In the genomic region with DNA sequence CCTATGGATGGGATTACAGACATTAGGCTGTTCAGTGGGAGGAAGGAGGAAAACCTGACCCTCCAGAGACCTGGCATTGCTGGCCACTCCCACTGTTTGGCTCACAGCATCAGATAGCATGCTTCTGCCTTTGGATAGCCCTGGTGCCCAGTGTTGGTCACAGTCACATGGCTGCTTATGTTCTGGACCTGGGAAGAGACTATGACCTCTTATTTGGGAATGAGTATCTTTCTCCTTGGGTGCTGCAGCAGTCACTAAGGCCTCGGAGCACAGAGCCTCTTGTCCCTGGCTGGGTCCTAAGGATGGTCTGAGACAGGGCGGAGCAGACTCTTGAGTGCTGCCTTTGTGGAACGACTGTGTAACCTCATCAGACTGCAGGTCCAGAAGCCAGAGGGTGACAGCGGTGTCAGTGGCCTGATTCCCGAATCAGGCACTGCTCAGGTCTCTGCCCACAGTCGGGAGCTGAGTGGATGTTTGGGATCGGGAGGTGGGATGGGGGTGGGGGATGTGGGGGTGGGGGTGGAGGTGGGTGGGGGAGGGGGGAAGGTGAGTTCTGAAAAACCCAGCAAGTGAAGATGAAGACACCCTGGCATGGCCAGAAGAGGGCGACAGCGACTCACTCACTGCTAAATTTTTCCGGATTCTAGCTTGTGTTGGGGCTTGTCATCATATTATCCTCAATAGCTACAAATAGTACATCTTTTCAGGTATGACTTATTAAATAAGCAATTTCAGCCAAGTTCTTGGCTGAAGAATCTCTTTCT, we compare ENCODE assay signal across 10 mouse cellular contexts. TPM values are rescaled to one million over a fixed set of nuclear protein-coding genes. Genes with fewer than 3 reads are reported as not detected.
DNase-seq lines count a peak whose midpoint lies in the region; ATAC-seq and TF ChIP-seq lines count a peak whose summit lies in the region.
"Had no signal": no experiment of that assay in that cellular context is flagged by ENCODE, and none has a peak within 500 bp of the region (broad histone marks: within the 10 kb centered on the region; RNA-seq: fewer than 3 reads in every experiment).

No protein-coding gene starts in this region.

- no peak overlapping the region for H3K4me3 ChIP-seq in intestine, postnatal 0 days (ENCODE audit: low read depth, low read length)
- no peak overlapping the region for H3K4me3 ChIP-seq in intestine, embryonic 16.5 days (ENCODE audit: low read length)
- no peak overlapping the region for H3K4me3 ChIP-seq in thymus, adult 2 months (ENCODE audit: control insufficient read depth, insufficient read depth, low read length)
- no peak overlapping the region for H3K4me3 ChIP-seq in bone marrow macrophage, adult 2 months (ENCODE audit: insufficient read depth, low read length)
- H3K4me3 ChIP-seq: erythroblast, embryonic 14.5 days; limb, embryonic 12.5 days had no signal

- no peak overlapping the region for H3K27ac ChIP-seq in intestine, postnatal 0 days (ENCODE audit: low read depth, low read length)
- no peak overlapping the region for H3K27ac ChIP-seq in intestine, embryonic 16.5 days (ENCODE audit: low read length)
- H3K27ac ChIP-seq in thymus, adult 2 months (ENCODE audit: control insufficient read depth, insufficient read depth, low read length): no peak overlapping the region
- no peak overlapping the region for H3K27ac ChIP-seq in bone marrow macrophage, adult 2 months (ENCODE audit: insufficient read depth, low read depth, low read length)
- H3K27ac ChIP-seq: limb, embryonic 12.5 days had no signal

- no peak for ATAC-seq in intestine, postnatal 0 days
- ATAC-seq in intestine, embryonic 16.5 days: no peak

- peaks cover 29% of the 10 kb centered on the region for H3K36me3 ChIP-seq in intestine, postnatal 0 days (ENCODE audit: control insufficient read depth, insufficient read depth)
- 0 out of 2 replicates have a peak, but pooled peaks cover 8% of the 10 kb centered on the region for H3K36me3 ChIP-seq in intestine, embryonic 16.5 days (ENCODE audit: control insufficient read depth, insufficient read depth, low read length)
- H3K36me3 ChIP-seq in thymus, adult 2 months (ENCODE audit: control insufficient read depth, insufficient read depth, low read length): no peaks in the 10 kb centered on the region

- no peaks in the 10 kb centered on the region for H3K9me3 ChIP-seq in intestine, postnatal 0 days (ENCODE audit: control insufficient read depth)
- H3K9me3 ChIP-seq in intestine, embryonic 16.5 days (ENCODE audit: control insufficient read depth, low read length): no peaks in the 10 kb centered on the region
- H3K9me3 ChIP-seq: limb, embryonic 12.5 days had no signal

- peak; percentile 60 for DNase-seq in thymus, adult 2 months
- no peak for DNase-seq in thymus, adult 18-20 months
- DNase-seq in naive thymus-derived CD4-positive, alpha-beta T cell, adult 2 months (ENCODE audit: low read depth): peak; percentile 78
- no peak for DNase-seq in gastrocnemius, adult 8-10 months (ENCODE audit: low spot score in 2 of 2)
- DNase-seq in c-Kit-positive CD71-positive TER-119-positive erythroid progenitor cells, embryonic 14.5 days (ENCODE audit: low spot score): no peak

- TF ChIP-seq CTCF in intestine, postnatal 0 days (IDR thresholded peaks at IDR 0.05; ENCODE audit: low read depth): peak; percentile 66
- 0 out of 2 replicates have a peak, but pooled peaks have one; percentile 32 for TF ChIP-seq CTCF in thymus, adult 2 months (IDR thresholded peaks at IDR 0.05; ENCODE audit: borderline replicate concordance, control insufficient read depth, extremely low read depth, insufficient read depth, low read length, poor library complexity)
- TF ChIP-seq CTCF in bone marrow macrophage, adult 2 months (IDR thresholded peaks at IDR 0.05; ENCODE audit: low read depth, low read length): peak; percentile 72

- no peak overlapping the region for H3K4me2 ChIP-seq in intestine, postnatal 0 days (replicated peaks; ENCODE audit: low read depth)
- no peak overlapping the region for H3K4me2 ChIP-seq in intestine, embryonic 16.5 days (ENCODE audit: low read depth, low read length)
- H3K4me2 ChIP-seq: limb, embryonic 12.5 days had no signal

- no peak overlapping the region for H3K9ac ChIP-seq in intestine, postnatal 0 days (ENCODE audit: low read depth, low read length)
- H3K9ac ChIP-seq in intestine, embryonic 16.5 days (ENCODE audit: low read depth, low read length): no peak overlapping the region
- H3K9ac ChIP-seq: limb, embryonic 12.5 days had no signal

- no peak for TF ChIP-seq POLR2A in thymus, adult 2 months (IDR thresholded peaks at IDR 0.05; ENCODE audit: control insufficient read depth, extremely low read depth, insufficient read depth, low read length, poor library complexity)
- no peak for TF ChIP-seq POLR2A in bone marrow macrophage, adult 2 months (IDR thresholded peaks at IDR 0.05; ENCODE audit: borderline replicate concordance, low read depth, low read length)

- no peaks in the 10 kb centered on the region for H3K27me3 ChIP-seq in intestine, postnatal 0 days (replicated peaks; ENCODE audit: control insufficient read depth, insufficient read depth, low read length)
- no peaks in the 10 kb centered on the region for H3K27me3 ChIP-seq in intestine, embryonic 16.5 days (replicated peaks; ENCODE audit: control insufficient read depth, insufficient read depth, low read length)
- no peaks in the 10 kb centered on the region for H3K27me3 ChIP-seq in thymus, adult 2 months (ENCODE audit: control insufficient read depth, insufficient read depth, low read length)
- H3K27me3 ChIP-seq: limb, embryonic 12.5 days had no signal

- no peaks in the 10 kb centered on the region for H3K4me1 ChIP-seq in intestine, postnatal 0 days (replicated peaks; ENCODE audit: control insufficient read depth, insufficient read depth, low read length)
- H3K4me1 ChIP-seq in intestine, embryonic 16.5 days (ENCODE audit: control insufficient read depth, insufficient read depth, low read length): peaks cover 8% of the 10 kb centered on the region
- H3K4me1 ChIP-seq in thymus, adult 2 months (replicated peaks; ENCODE audit: control insufficient read depth, insufficient read depth, low read length): peaks cover 14% of the 10 kb centered on the region
- peaks cover 34% of the 10 kb centered on the region for H3K4me1 ChIP-seq in bone marrow macrophage, adult 2 months (ENCODE audit: control insufficient read depth, insufficient read depth, low read length)

- 19% methylated on average over 10 of the region's 10 CpGs for WGBS in intestine, postnatal 0 days
- 16% methylated on average over 10 of the region's 10 CpGs for WGBS in intestine, embryonic 16.5 days
- WGBS in thymus, adult 2 months: 21% methylated on average over 10 of the region's 10 CpGs

RNA-seq across cellular contexts. Expression of a gene that starts 17.9 kb away (rescaled TPM):
- 12.0 and 14.2 TPM in 2 replicates for polyA plus RNA-seq in intestine, postnatal 0 days (2015; fragmentation: Nextera tagmentation; extraction: Ambion mirVana)
- polyA plus RNA-seq in intestine, embryonic 16.5 days (2015; fragmentation: Nextera tagmentation; extraction: Ambion mirVana): 26.0 and 29.1 TPM in 2 replicates
- 32.7 and 36.3 TPM in 2 replicates for polyA plus RNA-seq in thymus, adult 2 months (2012; rRNA removed)
- 19.7 and 22.2 TPM in 2 replicates for polyA plus RNA-seq in bone marrow macrophage, adult 2 months (2012; ENCODE audit: insufficient read depth, insufficient read length, missing spikeins)
- total RNA-seq in gastrocnemius, adult 8-10 months (2022): 10 to 100 TPM; 25.6 to 28.6 (median 26.4) TPM

RNA-seq across cellular contexts. Expression of a gene that starts 19.7 kb away (rescaled TPM):
- not detected in 2 replicates for polyA plus RNA-seq in intestine, postnatal 0 days (2015; fragmentation: Nextera tagmentation; extraction: Ambion mirVana)
- 4.1 TPM in 1 of 2 replicates, not detected in the other for polyA plus RNA-seq in intestine, embryonic 16.5 days (2015; fragmentation: Nextera tagmentation; extraction: Ambion mirVana)
- not detected in 2 replicates for polyA plus RNA-seq in thymus, adult 2 months (2012; rRNA removed)
- polyA plus RNA-seq in bone marrow macrophage, adult 2 months (2012; ENCODE audit: insufficient read depth, insufficient read length, missing spikeins): not detected in 2 replicates
- 10 to 100 TPM in 2 of 4 experiments, 1 to 10 TPM in 2; 3.3 to 22.6 (median 9.7) TPM for total RNA-seq in gastrocnemius, adult 8-10 months (2022)
- polyA plus RNA-seq: erythroblast, embryonic 14.5 days had no signal

RNA-seq across cellular contexts. Expression of a gene that starts 39.1 kb away (rescaled TPM):
- polyA plus RNA-seq in intestine, postnatal 0 days (2015; fragmentation: Nextera tagmentation; extraction: Ambion mirVana): 95.2 and 106 TPM in 2 replicates
- 141 and 160 TPM in 2 replicates for polyA plus RNA-seq in intestine, embryonic 16.5 days (2015; fragmentation: Nextera tagmentation; extraction: Ambion mirVana)
- 169 and 179 TPM in 2 replicates for polyA plus RNA-seq in thymus, adult 2 months (2012; rRNA removed)
- 122 and 133 TPM in 2 replicates for polyA plus RNA-seq in bone marrow macrophage, adult 2 months (2012; ENCODE audit: insufficient read depth, insufficient read length, missing spikeins)
- total RNA-seq in gastrocnemius, adult 8-10 months (2022): 100 to 1,000 TPM; 130 to 146 (median 141) TPM

RNA-seq across cellular contexts. Expression of a gene that starts 42.4 kb away (rescaled TPM):
- 12.2 and 13.1 TPM in 2 replicates for polyA plus RNA-seq in intestine, postnatal 0 days (2015; fragmentation: Nextera tagmentation; extraction: Ambion mirVana)
- polyA plus RNA-seq in intestine, embryonic 16.5 days (2015; fragmentation: Nextera tagmentation; extraction: Ambion mirVana): 14.8 and 19.7 TPM in 2 replicates
- 16.2 and 20.3 TPM in 2 replicates for polyA plus RNA-seq in thymus, adult 2 months (2012; rRNA removed)
- not detected in 2 replicates for polyA plus RNA-seq in bone marrow macrophage, adult 2 months (2012; ENCODE audit: insufficient read depth, insufficient read length, missing spikeins)
- total RNA-seq in gastrocnemius, adult 8-10 months (2022): 1 to 10 TPM in 1 of 4 experiments, under 1 TPM in 3; 0.29 to 1.1 (median 0.75) TPM
- polyA plus RNA-seq: erythroblast, embryonic 14.5 days had no signal

RNA-seq across cellular contexts. Expression of a gene that starts 48.2 kb away (rescaled TPM):
- 48.4 and 49.3 TPM in 2 replicates for polyA plus RNA-seq in intestine, postnatal 0 days (2015; fragmentation: Nextera tagmentation; extraction: Ambion mirVana)
- polyA plus RNA-seq in intestine, embryonic 16.5 days (2015; fragmentation: Nextera tagmentation; extraction: Ambion mirVana): 43.0 and 47.8 TPM in 2 replicates
- 22.5 and 25.0 TPM in 2 replicates for polyA plus RNA-seq in thymus, adult 2 months (2012; rRNA removed)
- polyA plus RNA-seq in bone marrow macrophage, adult 2 months (2012; ENCODE audit: insufficient read depth, insufficient read length, missing spikeins): 18.6 and 26.0 TPM in 2 replicates
- total RNA-seq in gastrocnemius, adult 8-10 months (2022): 10 to 100 TPM; 12.2 to 15.4 (median 12.8) TPM

Comparison
In these comparisons a context has a peak if more than half of its experiments do, and no peak if none do; other contexts are left out.
1. DNase-seq: peak in thymus, adult 2 months (single experiment) and naive thymus-derived CD4-positive, alpha-beta T cell, adult 2 months (single experiment); none in thymus, adult 18-20 months (0 of 2), gastrocnemius, adult 8-10 months (0 of 2) and c-Kit-positive CD71-positive TER-119-positive erythroid progenitor cells, embryonic 14.5 days (single experiment).
2. Peak in every context shown above with its lines, with median percentiles within 50 percentile points of each other: CTCF ChIP-seq.